Mouse (Mus musculus) hindbrain, embryonic 13.5 days (tissue): ENCODE results near the gene Hexim2. TPM values are rescaled to one million over a fixed set of nuclear protein-coding genes. Genes with fewer than 3 reads are reported as not detected.
A peak's percentile ranks its signal among the peaks of the same experiment; 100 is the strongest.

Experiments used
- ATAC-seq: fragments of 200-750 bp; cut with Nextera tagmentation; 2 replicates; pipeline ENCODE4 v1.8.0; 2017; ENCODE audit warnings: moderate TSS enrichment; ENCODE audit not compliant: low FRiP score
- H3K27ac ChIP-seq: fragments of 300-500 bp; sonication (generic); 2 replicates; pipeline ENCODE4 v1.5.1; 2015; ENCODE audit warnings: inconsistent platforms, mild to moderate bottlenecking, moderate library complexity
- H3K27me3 ChIP-seq: fragments of 300-500 bp; sonication (generic); 2 replicates; pipeline ENCODE4 v1.6.1; 2015; ENCODE audit warnings: mild to moderate bottlenecking, inconsistent platforms
- H3K36me3 ChIP-seq: fragments of 300-500 bp; sonication (generic); 2 replicates; pipeline ENCODE4 v1.6.1; 2015; ENCODE audit warnings: mild to moderate bottlenecking, inconsistent platforms
- H3K4me1 ChIP-seq: fragments of 300-500 bp; sonication (generic); replicated peaks from 2 replicates; pipeline ENCODE4 v1.6.1; 2015; ENCODE audit warnings: inconsistent platforms
- H3K4me2 ChIP-seq: fragments of 300-500 bp; sonication (generic); 2 replicates; pipeline ENCODE4 v1.6.1; 2015; ENCODE audit warnings: inconsistent platforms, mild to moderate bottlenecking, moderate library complexity
- H3K4me3 ChIP-seq: fragments of 300-500 bp; sonication (generic); 2 replicates; pipeline ENCODE4 v1.5.1; 2015; ENCODE audit warnings: mild to moderate bottlenecking, inconsistent platforms
- H3K9ac ChIP-seq: fragments of 300-500 bp; sonication (generic); 2 replicates; pipeline ENCODE4 v1.6.1; 2015; ENCODE audit warnings: mild to moderate bottlenecking, inconsistent platforms
- H3K9me3 ChIP-seq: fragments of 300-500 bp; sonication (generic); 2 replicates; pipeline ENCODE4 v1.6.1; 2016; ENCODE audit warnings: inconsistent platforms
- WGBS: fragments of 180-500 bp; shearing (Covaris S2); methylation state at CpG from one replicate; pipeline ENCODE4 v1.1.7; 2015; 5-methylcytosine and 5-hydroxymethylcytosine counted together
- polyA plus RNA-seq: library from polyadenylated mRNA; unstranded; fragments of >200 nt; fragmentation: Nextera tagmentation; extraction: Ambion mirVana; gene quantifications from 2 replicates; pipeline ENCODE4 v1.2.1, GENCODE M21; 2015

The Hexim2 gene
- polyA plus RNA-seq: 21.3 and 22.3 TPM in 2 replicates

DNA sequence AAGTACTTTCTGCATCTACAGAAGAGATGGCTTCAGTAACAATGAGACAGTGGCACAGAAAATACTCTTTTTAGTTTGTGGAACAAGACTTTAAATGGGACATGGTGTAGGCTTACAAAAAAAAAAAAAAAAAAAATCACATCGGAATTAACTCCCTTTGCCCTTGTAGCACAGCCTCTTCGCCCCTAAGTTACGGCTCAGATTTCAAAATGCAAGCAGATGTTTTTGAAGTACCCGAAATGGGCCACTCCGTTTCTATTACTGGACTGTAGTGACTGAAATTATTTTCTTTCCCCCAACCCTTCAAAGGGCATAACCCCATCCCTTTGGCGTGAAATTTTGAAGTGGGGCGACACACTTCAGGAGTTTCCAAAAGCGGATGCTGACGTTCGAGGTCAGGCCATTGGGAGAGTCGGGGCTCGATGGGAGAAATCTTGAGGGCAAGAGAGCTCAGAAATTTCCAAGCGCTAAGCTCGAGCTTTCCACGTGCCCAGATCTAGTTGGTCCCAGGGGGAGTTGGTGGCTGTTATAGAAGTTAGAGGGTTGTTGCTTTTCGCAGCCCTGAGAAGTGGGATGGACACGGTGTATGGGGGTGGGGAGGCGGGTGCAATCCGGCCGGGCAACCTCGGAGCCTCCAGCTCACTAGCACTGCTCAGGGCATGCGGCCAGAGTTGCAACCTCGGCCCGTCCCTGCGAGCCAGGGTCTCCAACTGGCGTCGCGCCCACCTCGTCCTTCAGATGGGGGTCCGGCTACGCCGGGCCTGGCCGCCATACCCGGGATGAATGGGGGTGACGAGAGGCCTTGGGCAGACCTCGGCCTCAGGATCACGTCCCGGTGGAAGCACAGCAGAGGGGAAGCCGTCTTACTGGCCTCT lies at the start of gene Hexim2:
Gene Hexim2, plus strand, starts transcription at position 729 of the 875 bp plus-strand sequence.
- no peaks in the 10 kb centered on the region for H3K36me3 ChIP-seq
- H3K9ac ChIP-seq: peak within 1 kb of the TSS; percentile 100
- peak; percentile 67 for ATAC-seq
- no peaks in the 10 kb centered on the region for H3K27me3 ChIP-seq
- H3K27ac ChIP-seq: peak within 1 kb of the TSS; percentile 98
- peak within 1 kb of the TSS; percentile 87 for H3K4me2 ChIP-seq
- peak within 1 kb of the TSS; percentile 85 for H3K4me3 ChIP-seq
- 1% methylated on average over 39 of the region's 39 CpGs for WGBS
- peaks cover 48% of the 10 kb centered on the region for H3K4me1 ChIP-seq
- H3K9me3 ChIP-seq: no peaks in the 10 kb centered on the region

GRCm38 (mm10) chr11:103093306-103093705 lies 38.9 kb upstream of the Hexim2 start:
- Histone ChIP-seq H3K27me3 (peaks cover 25% of the 10 kb centered on the region), H3K27ac (no peak overlapping the region), H3K9ac (no peak overlapping the region), H3K36me3 (no peaks in the 10 kb centered on the region), H3K4me3 (no peak overlapping the region), H3K9me3 (no peaks in the 10 kb centered on the region), H3K4me2 (no peak overlapping the region), H3K4me1 (no peaks in the 10 kb centered on the region)
- 97% methylated on average over 7 of the region's 7 CpGs for WGBS
- ATAC-seq: no peak

DNA sequence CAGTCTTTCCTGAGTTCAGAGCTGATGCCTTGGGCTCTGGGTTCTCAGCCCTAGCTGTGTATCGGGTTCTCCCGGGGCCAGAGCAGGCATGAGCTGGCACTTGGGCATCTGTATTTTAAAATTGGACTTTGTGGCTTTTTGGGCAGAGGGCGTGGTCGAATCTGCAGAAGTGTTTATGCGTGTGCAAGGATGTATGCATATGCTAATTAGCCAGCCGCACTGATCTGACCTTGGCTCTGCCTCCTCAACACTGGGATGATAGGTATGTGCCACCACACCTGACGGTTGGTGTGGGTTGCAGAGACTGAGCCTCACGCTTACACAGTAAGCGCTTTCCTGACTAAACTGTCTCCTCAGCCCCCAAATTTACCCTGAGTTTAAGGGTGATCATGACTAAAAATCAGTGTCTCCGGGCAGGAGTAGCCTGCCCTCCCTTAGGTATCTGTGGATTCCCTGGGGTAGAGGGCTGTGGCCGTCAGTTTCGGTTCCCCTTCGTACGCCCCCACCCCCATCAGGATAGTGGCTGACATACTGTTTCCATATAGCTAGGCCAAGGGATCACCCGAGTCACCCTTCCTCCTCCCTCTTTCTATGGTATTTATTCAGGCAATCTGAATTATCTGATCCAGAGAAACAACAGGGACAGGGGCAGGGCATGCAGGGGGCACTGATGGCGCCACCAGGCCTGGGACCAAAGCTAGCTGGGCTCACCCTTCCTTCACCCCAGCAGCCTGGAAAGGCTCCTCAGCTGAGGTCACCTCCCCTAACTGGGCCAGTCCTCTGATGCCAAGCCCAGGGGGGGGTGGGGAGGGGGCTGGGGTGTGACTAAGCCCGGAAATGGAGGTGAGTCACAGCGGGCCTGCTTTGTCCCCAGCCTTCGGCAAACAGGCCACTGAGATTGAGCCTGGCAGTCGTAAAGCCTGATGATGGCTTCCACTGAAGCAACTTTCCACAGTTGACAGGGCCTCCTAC lies 38.1 kb upstream of the Hexim2 start:
- H3K27me3 ChIP-seq: peaks cover 33% of the 10 kb centered on the region
- no peak overlapping the region for H3K4me3 ChIP-seq
- no peak overlapping the region for H3K27ac ChIP-seq
- 0 out of 2 replicates have a peak, but pooled peaks cover 3% of the 10 kb centered on the region for H3K4me1 ChIP-seq
- H3K9ac ChIP-seq: no peak overlapping the region
- H3K9me3 ChIP-seq: no peaks in the 10 kb centered on the region
- 72% methylated on average over 20 of the region's 20 CpGs for WGBS
- H3K36me3 ChIP-seq: no peaks in the 10 kb centered on the region
- H3K4me2 ChIP-seq: no peak overlapping the region
- no peak for ATAC-seq

- no peak overlapping the region for H3K4me2 ChIP-seq
Measured at GRCm38 (mm10) chr11:103095107-103095670, 37.0 kb upstream of the Hexim2 start.

DNA sequence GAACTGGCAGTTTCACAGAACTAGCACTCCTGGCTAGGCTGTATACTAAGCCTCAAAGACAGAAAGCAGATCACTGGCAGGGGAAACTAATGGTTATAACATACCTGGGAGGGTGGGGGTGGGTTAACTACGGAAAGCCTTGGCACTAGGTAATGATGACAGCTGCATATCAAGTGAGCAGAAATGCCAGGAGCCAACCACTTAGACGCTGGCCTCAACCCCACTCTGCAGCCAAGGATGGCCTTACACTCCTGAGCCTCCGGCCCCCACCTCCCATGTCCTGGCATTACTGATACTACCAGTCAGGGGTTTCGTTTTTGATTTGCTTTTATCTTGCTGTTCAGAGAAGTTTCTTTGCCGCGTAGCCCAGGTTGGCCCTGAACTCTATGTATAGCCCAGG lies 36.4 kb upstream of the Hexim2 start:
- Histone ChIP-seq H3K9me3 (no peaks in the 10 kb centered on the region), H3K4me2 (no peak overlapping the region), H3K36me3 (no peaks in the 10 kb centered on the region), H3K4me3 (no peak overlapping the region), H3K27ac (no peak overlapping the region), H3K4me1 (peaks cover 4% of the 10 kb centered on the region; the same call in 1 of the 2 replicates), H3K9ac (no peak overlapping the region), H3K27me3 (peaks cover 50% of the 10 kb centered on the region)
- no peak for ATAC-seq
- WGBS: 88% methylated on average over 6 of the region's 6 CpGs

More at GRCm38 (mm10) chr11:103095107-103095670, 37.0 kb upstream of the Hexim2 start:
- 60% methylated on average over 9 of the region's 9 CpGs for WGBS
- Histone ChIP-seq H3K9ac (no peak overlapping the region), H3K36me3 (no peaks in the 10 kb centered on the region), H3K27ac (no peak overlapping the region), H3K27me3 (peaks cover 44% of the 10 kb centered on the region), H3K4me3 (no peak overlapping the region), H3K4me1 (0 out of 2 replicates have a peak, but pooled peaks cover 3% of the 10 kb centered on the region), H3K9me3 (no peaks in the 10 kb centered on the region)
- no peak for ATAC-seq

DNA sequence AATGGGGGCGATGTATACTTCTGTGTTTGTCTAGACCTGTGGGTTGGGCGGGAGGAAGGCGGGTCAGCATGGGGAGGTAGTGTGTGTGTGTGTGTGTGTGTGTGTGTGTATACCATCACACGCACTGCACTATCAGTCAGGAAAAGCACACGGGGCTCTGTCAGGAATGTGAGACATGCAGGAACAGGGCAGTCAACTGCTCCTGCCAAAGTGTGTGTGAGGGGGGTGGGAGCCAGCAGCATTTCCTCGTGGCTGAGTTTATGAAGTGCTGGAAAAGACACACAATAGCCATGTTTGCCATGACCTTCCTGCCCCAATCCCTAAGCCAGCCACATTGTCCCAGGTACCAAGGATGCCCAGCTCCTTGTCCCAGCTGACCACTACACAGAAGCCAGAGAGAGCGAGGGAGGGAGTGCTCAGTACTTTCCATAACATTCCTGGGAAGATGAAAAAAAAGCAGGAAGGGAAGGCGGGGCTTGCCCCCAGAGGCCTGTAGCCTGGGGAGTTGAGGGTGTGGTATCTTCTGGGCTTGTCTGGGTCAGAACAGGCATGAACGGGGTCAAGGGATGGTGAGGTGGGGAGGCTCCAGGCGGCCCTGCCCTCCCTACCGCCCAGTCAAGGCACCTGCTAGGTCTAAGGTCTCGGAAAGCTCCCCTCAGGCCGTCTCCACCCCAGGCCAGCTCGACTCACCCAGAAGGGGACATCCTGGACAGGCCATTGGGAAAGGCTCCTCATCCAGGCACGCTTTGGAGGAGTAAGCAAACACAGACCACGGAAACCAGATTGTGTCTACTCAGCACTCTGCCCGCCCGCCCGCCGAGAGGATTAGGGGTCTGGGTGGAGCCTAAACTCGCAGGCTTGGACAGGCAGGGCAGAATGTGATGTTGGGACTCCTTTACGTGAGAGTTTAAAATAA lies 35.0 kb upstream of the Hexim2 start:
- no peak for ATAC-seq
- Histone ChIP-seq H3K9ac (no peak overlapping the region), H3K27ac (no peak overlapping the region), H3K9me3 (no peaks in the 10 kb centered on the region; the same call in 1 of the 2 replicates), H3K4me3 (no peak overlapping the region), H3K4me1 (peaks cover 18% of the 10 kb centered on the region), H3K4me2 (peak overlapping the region; percentile 13; the same call in 1 of the 2 replicates), H3K36me3 (no peaks in the 10 kb centered on the region), H3K27me3 (peaks cover 64% of the 10 kb centered on the region)
- 29% methylated on average over 22 of the region's 22 CpGs for WGBS

DNA sequence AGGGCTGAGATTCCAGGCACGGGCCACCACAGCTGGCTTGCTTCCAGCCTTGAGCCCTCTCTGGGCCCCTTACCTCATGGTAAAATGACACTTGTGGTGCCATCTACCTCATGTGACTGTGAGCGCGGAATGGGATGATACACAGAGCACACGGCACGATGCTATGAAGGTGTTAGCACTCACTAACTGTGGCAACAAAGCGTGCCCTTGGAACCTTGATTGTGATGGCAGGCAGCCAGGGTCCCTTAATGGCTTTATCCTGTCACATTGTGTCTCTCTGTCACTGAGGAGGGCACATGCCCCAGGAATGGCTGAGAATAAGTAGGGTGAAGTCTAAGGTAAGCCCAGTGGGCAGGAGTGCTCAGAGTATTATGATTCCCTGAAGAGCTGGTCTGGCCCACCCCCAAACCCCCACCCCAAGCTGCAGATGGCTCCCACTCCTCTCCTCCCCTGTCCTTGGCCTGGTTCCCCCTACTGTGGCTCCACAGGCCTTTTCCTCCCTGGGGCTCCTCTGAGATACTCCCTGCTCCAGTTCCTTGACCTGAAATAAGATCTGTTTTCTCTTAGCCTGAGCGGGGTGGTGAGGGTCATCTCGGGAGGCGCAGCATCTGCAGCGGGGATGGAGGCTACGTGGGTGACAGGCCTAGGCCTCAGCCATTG lies 33.6 kb upstream of the Hexim2 start:
- H3K27ac ChIP-seq: no peak overlapping the region
- H3K9ac ChIP-seq: no peak overlapping the region
- no peak overlapping the region for H3K4me3 ChIP-seq
- H3K9me3 ChIP-seq: no peaks in the 10 kb centered on the region; the same call in 1 of the 2 replicates
- H3K36me3 ChIP-seq: no peaks in the 10 kb centered on the region
- 68% methylated on average over 11 of the region's 11 CpGs for WGBS
- peaks cover 72% of the 10 kb centered on the region for H3K27me3 ChIP-seq
- ATAC-seq: no peak
- H3K4me2 ChIP-seq: no peak overlapping the region
- peaks cover 30% of the 10 kb centered on the region for H3K4me1 ChIP-seq

GRCm38 (mm10) chr11:103099352-103099940 lies 32.8 kb upstream of the Hexim2 start:
- H3K36me3 ChIP-seq: no peaks in the 10 kb centered on the region
- peaks cover 80% of the 10 kb centered on the region for H3K27me3 ChIP-seq
- peaks cover 30% of the 10 kb centered on the region for H3K4me1 ChIP-seq
- H3K4me3 ChIP-seq: no peak overlapping the region
- H3K9ac ChIP-seq: no peak overlapping the region
- no peaks in the 10 kb centered on the region; the same call in 1 of the 2 replicates for H3K9me3 ChIP-seq
- 61% methylated on average over 12 of the region's 12 CpGs for WGBS
- H3K4me2 ChIP-seq: no peak overlapping the region
- ATAC-seq: no peak
- no peak overlapping the region for H3K27ac ChIP-seq

- WGBS: 80% methylated on average over 8 of the region's 8 CpGs
- Histone ChIP-seq H3K4me2 (no peak overlapping the region), H3K36me3 (no peaks in the 10 kb centered on the region)
Measured at GRCm38 (mm10) chr11:103100361-103100760, 31.9 kb upstream of the Hexim2 start.

GRCm38 (mm10) chr11:103101481-103101865 lies 30.8 kb upstream of the Hexim2 start, which contains the start of the genes Plcd3 and Acbd4:
Gene Plcd3, minus strand, starts transcription at chr11:103101658.
Gene Acbd4, plus strand, starts transcription at chr11:103101682.
- no peaks in the 10 kb centered on the region; the same call in 1 of the 2 replicates for H3K9me3 ChIP-seq
- peak within 1 kb of the TSS; percentile 73 for H3K4me2 ChIP-seq
- peak within 1 kb of the TSS; percentile 47 for H3K4me3 ChIP-seq
- H3K9ac ChIP-seq: peak within 1 kb of the TSS; percentile 68
- peaks cover 30% of the 10 kb centered on the region for H3K4me1 ChIP-seq
- H3K36me3 ChIP-seq: no peaks in the 10 kb centered on the region
- no peak within 1 kb of the TSS for H3K27ac ChIP-seq
- ATAC-seq: peak; percentile 36; the same call in 1 of the 2 replicates
- WGBS: under 1% methylated on average over 34 of the region's 34 CpGs
- H3K27me3 ChIP-seq: peaks cover 74% of the 10 kb centered on the region

More at GRCm38 (mm10) chr11:103100361-103100760, 31.9 kb upstream of the Hexim2 start:
- H3K27ac ChIP-seq: no peak overlapping the region
- H3K4me3 ChIP-seq: no peak overlapping the region
- ATAC-seq: no peak
- peaks cover 83% of the 10 kb centered on the region for H3K27me3 ChIP-seq
- no peak overlapping the region for H3K9ac ChIP-seq
- H3K9me3 ChIP-seq: no peaks in the 10 kb centered on the region; the same call in 1 of the 2 replicates
- H3K4me1 ChIP-seq: peaks cover 30% of the 10 kb centered on the region
